Mouse (Mus musculus) ES-E14 (cell line): Measurements from ENCODE around the gene Gm614. TPM values are rescaled to one million over a fixed set of nuclear protein-coding genes. Genes with fewer than 3 reads are reported as not detected.
A peak's percentile ranks its signal among the peaks of the same experiment; 100 is the strongest.

Source experiments
- DNase-seq: peaks from one replicate; pipeline ENCODE4 v3.0.0-alpha.2; 2013; ENCODE audit warnings: low read depth, low spot score
- H3K27ac ChIP-seq: 2 replicates; pipeline ENCODE4 v1.5.1; 2012; ENCODE audit warnings: low read depth, mild to moderate bottlenecking, low read length, moderate library complexity, mixed read lengths; ENCODE audit not compliant: poor library complexity, insufficient read depth, severe bottlenecking
- H3K36me3 ChIP-seq: 2 replicates; pipeline ENCODE4 v1.6.1; 2012; ENCODE audit warnings: mild to moderate bottlenecking, low read length, moderate library complexity, mixed read lengths; ENCODE audit not compliant: control insufficient read depth, poor library complexity, insufficient read depth, severe bottlenecking
- H3K4me1 ChIP-seq, 2 experiments: fragments of 150-350 bp in 1 of 2; sonication (generic) in 1 of 2; 2 replicates each; pipeline ENCODE4 v1.6.1; 2012; ENCODE audit warnings: low read length in 2 of 2, mild to moderate bottlenecking in 1 of 2, mixed read lengths in 1 of 2; ENCODE audit not compliant: control insufficient read depth in 2 of 2, insufficient read depth in 2 of 2, poor library complexity in 1 of 2
- H3K4me3 ChIP-seq, 2 experiments: fragments of 150-350 bp in 1 of 2; sonication (generic) in 1 of 2; 2 replicates each; pipeline ENCODE4 v1.5.1; 2012; ENCODE audit warnings: low read length in 2 of 2, low read depth in 1 of 2, mild to moderate bottlenecking in 1 of 2, mixed read lengths in 1 of 2; ENCODE audit not compliant: insufficient read depth in 1 of 2, poor library complexity in 1 of 2, severe bottlenecking in 1 of 2
- H3K9ac ChIP-seq: 2 replicates; pipeline ENCODE4 v1.6.1; 2012; ENCODE audit warnings: low read depth, mild to moderate bottlenecking, low read length, mixed read lengths; ENCODE audit not compliant: poor library complexity, insufficient read depth, severe bottlenecking
- H3K9me3 ChIP-seq: fragments of 150-350 bp; sonication (generic); 2 replicates; pipeline ENCODE4 v1.6.1; 2012; ENCODE audit warnings: low read depth, mild to moderate bottlenecking, low read length; ENCODE audit not compliant: control insufficient read depth, insufficient read depth
- HCFC1 ChIP-seq: IDR thresholded peaks from 2 replicates; pipeline ENCODE4 v1.6.1; 2012; ENCODE audit warnings: low read length, inconsistent platforms, borderline replicate concordance; ENCODE audit not compliant: insufficient read depth
- ZNF384 ChIP-seq: IDR thresholded peaks from 2 replicates; pipeline ENCODE4 v1.6.1; 2012; ENCODE audit warnings: low read depth, low read length, inconsistent platforms
- in situ Hi-C, 2 experiments: fragments of 600-800 bp; cut with MboI; formaldehyde crosslinking; loops; one replicate each; pipeline ENCODE4 v1.15.1; 2025; ENCODE audit warnings: low sequenced_read_pairs in 2 of 2, inconsistent platforms in 1 of 2; ENCODE audit not compliant: unreplicated experiment in 2 of 2
- total RNA-seq: library from RNA; depleted of rRNA; stranded (reverse); fragments of 300-350 nt; gene quantifications from 2 replicates; pipeline ENCODE4 v1.2.3, GENCODE M21; 2012; rRNA removed

Gene Gm614
- total RNA-seq, 1 experiment = not detected

DNA sequence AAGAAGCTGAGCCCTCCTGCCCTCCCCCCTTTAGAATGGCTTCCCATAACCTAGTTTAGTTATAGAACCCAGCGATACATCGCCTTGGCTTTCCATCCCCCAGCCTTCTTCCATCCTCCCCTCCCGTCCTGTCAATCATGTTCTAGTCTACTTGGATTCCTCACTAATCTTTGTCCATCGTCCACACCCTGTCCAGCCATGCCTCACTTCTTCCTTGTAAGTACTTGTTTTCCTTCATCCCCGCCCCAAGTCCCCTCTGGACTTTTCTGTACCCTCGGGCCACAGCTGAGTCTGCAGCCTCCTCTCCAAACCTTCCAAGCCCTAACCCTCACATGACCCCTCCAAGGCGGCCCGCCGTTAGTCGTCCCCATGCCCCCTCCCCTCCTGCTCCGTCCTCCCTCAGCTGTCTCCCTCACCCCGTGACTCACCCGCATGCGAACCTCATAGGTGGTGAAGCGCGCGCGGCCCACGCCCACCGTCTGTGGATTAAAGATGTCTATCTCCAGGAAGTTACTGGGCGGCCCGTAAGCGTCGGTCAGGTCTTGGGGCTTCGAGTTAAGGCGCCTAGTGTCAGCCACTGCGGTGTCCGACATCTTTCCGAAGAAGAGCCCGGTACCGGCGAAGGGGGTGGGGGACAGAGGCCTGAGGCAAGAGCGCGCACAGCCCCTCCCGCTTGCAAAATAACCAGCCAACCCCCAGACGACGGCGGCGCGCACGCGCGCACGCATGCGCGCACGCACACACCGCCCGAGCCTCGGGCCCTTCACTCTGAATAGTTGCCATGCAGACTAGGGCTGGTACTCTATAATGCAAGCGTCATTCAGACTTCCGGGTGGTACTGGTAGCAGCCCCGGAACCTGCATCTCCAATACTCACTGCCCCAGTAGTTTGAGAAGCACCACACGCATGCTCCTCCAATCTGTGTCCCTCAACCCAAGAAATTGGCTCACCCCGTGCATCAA, 41.7 kb downstream of the Gm614 start, which contains the start of gene Snx12:
Snx12 (minus strand) TSS at position 730 of the 962 bp plus-strand sequence.
- no peaks in the 10 kb centered on the region for H3K9me3 ChIP-seq
- no peaks in the 10 kb centered on the region for H3K4me1 ChIP-seq
- peak; percentile 81 for TF ChIP-seq HCFC1
- TF ChIP-seq ZNF384 = no peak
- in situ Hi-C loops = no loop called here
- H3K9ac ChIP-seq = peak within 1 kb of the TSS; percentile 92
- DNase-seq = peak; percentile 73
- no peaks in the 10 kb centered on the region for H3K36me3 ChIP-seq
- peak within 1 kb of the TSS; percentile 75 to 92 for H3K4me3 ChIP-seq
- H3K27ac ChIP-seq = peak within 1 kb of the TSS; percentile 89

Other genes with a start within 250 kb of the Gm614 start
- gene Tex11, start 204.3 kb downstream of the Gm614 start, total RNA-seq = 3.4 and 6.5 TPM in 2 replicates
- 296 and 570 TPM in 2 replicates for gene Slc7a3, start 178.0 kb downstream of the Gm614 start, total RNA-seq
- gene Snx12, start 41.4 kb downstream of the Gm614 start, total RNA-seq = 26.3 and 34.8 TPM in 2 replicates
- gene Foxo4, start 9.5 kb downstream of the Gm614 start, total RNA-seq = 22.5 and 38.9 TPM in 2 replicates
- gene Il2rg, start 4.3 kb upstream of the Gm614 start, total RNA-seq = 2.0 and 2.6 TPM in 2 replicates
- gene Gm20489, start 5.0 kb upstream of the Gm614 start, total RNA-seq = not detected in 2 replicates
- 26.7 and 27.0 TPM in 2 replicates for gene Med12, start 10.0 kb upstream of the Gm614 start, total RNA-seq
- gene Nlgn3, start 35.2 kb upstream of the Gm614 start, total RNA-seq = 0.13 and 2.0 TPM in 2 replicates
- gene Gjb1, start 112.4 kb upstream of the Gm614 start, total RNA-seq = 6.3 and 16.9 TPM in 2 replicates
- gene Zmym3, start 156.9 kb upstream of the Gm614 start, total RNA-seq = 53.9 and 62.5 TPM in 2 replicates
- gene Nono, start 165.3 kb upstream of the Gm614 start, total RNA-seq = 259 and 271 TPM in 2 replicates
- 2.2 and 2.8 TPM in 2 replicates for gene Itgb1bp2, start 185.1 kb upstream of the Gm614 start, total RNA-seq